Mouse (Mus musculus) olfactory bulb, adult 2 months (tissue): Measurements from ENCODE around the gene Stk10. TPM values are rescaled to one million over a fixed set of nuclear protein-coding genes. Genes with fewer than 3 reads are reported as not detected.

Experiments used
- H3K27ac ChIP-seq: fragments of 200-500 bp; 2 replicates; pipeline ENCODE4 v1.5.1; 2012; ENCODE audit warnings: low read depth, low read length; ENCODE audit not compliant: insufficient read depth
- H3K4me1 ChIP-seq: fragments of 200-500 bp; 2 replicates; pipeline ENCODE4 v1.6.1; 2012; ENCODE audit warnings: low read length; ENCODE audit not compliant: control insufficient read depth, insufficient read depth
- H3K4me3 ChIP-seq: fragments of 200-500 bp; 2 replicates; pipeline ENCODE4 v1.5.1; 2012; ENCODE audit warnings: mild to moderate bottlenecking, low read depth, low read length, moderate library complexity; ENCODE audit not compliant: insufficient read depth
- CTCF ChIP-seq: fragments of 200-500 bp; IDR thresholded peaks from 2 replicates; pipeline ENCODE4 v1.5.1; 2012; ENCODE audit warnings: low read depth, mild to moderate bottlenecking, low read length, moderate library complexity; ENCODE audit not compliant: insufficient read depth
- POLR2A ChIP-seq: fragments of 200-500 bp; IDR thresholded peaks from 2 replicates; pipeline ENCODE4 v1.6.1; 2012; ENCODE audit warnings: mild to moderate bottlenecking, low read depth, low read length, moderate library complexity; ENCODE audit not compliant: insufficient read depth
- WGBS: fragments of 180-500 bp; shearing (Covaris S2); methylation state at CpG from one replicate; pipeline ENCODE4 v1.1.7; 2018; 5-methylcytosine and 5-hydroxymethylcytosine counted together
- polyA plus RNA-seq: library from polyadenylated mRNA; stranded (reverse); fragments of >200 nt; gene quantifications from 2 replicates; pipeline ENCODE4 v1.2.4, GENCODE M21; 2012; ENCODE audit warnings: low replicate concordance; ENCODE audit not compliant: missing spikeins, insufficient read depth, insufficient read length

Stk10 gene
- polyA plus RNA-seq, 1 experiment = not detected

- Histone ChIP-seq H3K27ac (no peak overlapping the region), H3K4me1 (no peaks in the 10 kb centered on the region), H3K4me3 (no peak overlapping the region)
- WGBS = 63% methylated on average over 4 of the region's 4 CpGs
- TF ChIP-seq POLR2A (no peak), CTCF (no peak)
Measured at GRCm38 (mm10) chr11:32636275-32636674, 103.2 kb downstream of the Stk10 start.

- WGBS = 80% methylated on average over 8 of the region's 8 CpGs
- TF ChIP-seq POLR2A (no peak), CTCF (no peak)
- no peak overlapping the region for H3K27ac ChIP-seq
- no peak overlapping the region for H3K4me3 ChIP-seq
- H3K4me1 ChIP-seq = 0 out of 2 replicates have a peak, but pooled peaks cover 4% of the 10 kb centered on the region
Measured at GRCm38 (mm10) chr11:32638521-32639255, 105.6 kb downstream of the Stk10 start.

GRCm38 (mm10) chr11:32640617-32641016 lies 107.5 kb downstream of the Stk10 start:
- Histone ChIP-seq H3K4me3 (no peak overlapping the region), H3K4me1 (0 out of 2 replicates have a peak, but pooled peaks cover 4% of the 10 kb centered on the region), H3K27ac (no peak overlapping the region)
- 95% methylated on average over 4 of the region's 4 CpGs for WGBS
- no peak for TF ChIP-seq POLR2A
- TF ChIP-seq CTCF = no peak

GRCm38 (mm10) chr11:32642249-32642876 lies 109.3 kb downstream of the Stk10 start, which contains the start of gene Fbxw11:
Fbxw11 (plus strand) TSS chr11:32642724.
- peak within 1 kb of the TSS; percentile 75 for H3K4me3 ChIP-seq
- 0 out of 2 replicates have a peak, but pooled peaks cover 4% of the 10 kb centered on the region for H3K4me1 ChIP-seq
- whole genome bisulfite sequencing = under 1% methylated on average over 64 of the region's 64 CpGs

GRCm38 (mm10) chr11:32642899-32643886 lies 110.1 kb downstream of the Stk10 start:
- under 1% methylated on average over 54 of the region's 54 CpGs for WGBS
- Histone ChIP-seq H3K27ac (peak overlapping the region; percentile 99), H3K4me1 (peaks cover 7% of the 10 kb centered on the region), H3K4me3 (peak overlapping the region; percentile 75)
- TF ChIP-seq POLR2A = no peak
- TF ChIP-seq CTCF = no peak

More at GRCm38 (mm10) chr11:32642249-32642876, 109.3 kb downstream of the Stk10 start, which contains the start of gene Fbxw11:
- H3K27ac ChIP-seq = peak within 1 kb of the TSS; percentile 99
- TF ChIP-seq CTCF (no peak), POLR2A (peak; percentile 63)

GRCm38 (mm10) chr11:32644010-32644409 lies 110.9 kb downstream of the Stk10 start:
- 8% methylated on average over 3 of the region's 3 CpGs for WGBS
- no peak overlapping the region for H3K27ac ChIP-seq

GRCm38 (mm10) chr11:32647265-32647664 lies 114.2 kb downstream of the Stk10 start:
- H3K27ac ChIP-seq = no peak overlapping the region
- peaks cover 5% of the 10 kb centered on the region for H3K4me1 ChIP-seq
- TF ChIP-seq CTCF (no peak), POLR2A (no peak)
- no peak overlapping the region for H3K4me3 ChIP-seq
- WGBS = 77% methylated on average over 2 of the region's 2 CpGs

More at GRCm38 (mm10) chr11:32644010-32644409, 110.9 kb downstream of the Stk10 start:
- peak overlapping the region; percentile 75; the same call in 1 of the 2 replicates for H3K4me3 ChIP-seq
- TF ChIP-seq POLR2A = no peak
- TF ChIP-seq CTCF = no peak
- peaks cover 7% of the 10 kb centered on the region for H3K4me1 ChIP-seq

GRCm38 (mm10) chr11:32650236-32650749 lies 117.2 kb downstream of the Stk10 start:
- TF ChIP-seq POLR2A = no peak
- TF ChIP-seq CTCF = no peak
- H3K4me1 ChIP-seq = peaks cover 3% of the 10 kb centered on the region
- no peak overlapping the region for H3K4me3 ChIP-seq
- H3K27ac ChIP-seq = no peak overlapping the region
